Mouse (Mus musculus) MEL (cell line): Measurements from ENCODE around the gene Ifi27l2b.

Experiments
- BHLHE40 ChIP-seq: IDR thresholded peaks from 2 replicates; pipeline ENCODE4 v1.6.1; 2012; ENCODE audit warnings: low read depth, mild to moderate bottlenecking, inconsistent platforms, low read length, improper control_type of control experiment, borderline replicate concordance
- CTCF ChIP-seq, 3 experiments: IDR thresholded peaks in 2 of 3; conservative IDR thresholded peaks in 1 of 3; 2 replicates each; pipeline ENCODE4 v1.5.1; 2011 to 2012; ENCODE audit warnings: low read length in 3 of 3, low read depth in 2 of 3, mild to moderate bottlenecking in 2 of 3, improper control_type of control experiment in 1 of 3, inconsistent platforms in 1 of 3, mixed read lengths in 1 of 3, moderate library complexity in 1 of 3; ENCODE audit not compliant: control insufficient read depth in 1 of 3, insufficient read depth in 1 of 3, poor library complexity in 1 of 3, severe bottlenecking in 1 of 3
- POLR2A ChIP-seq, 2 experiments: IDR thresholded peaks; 2 replicates each; pipeline ENCODE4 v1.6.1; 2011 to 2012; ENCODE audit warnings: low read length in 2 of 2, mild to moderate bottlenecking in 2 of 2, control low read depth in 1 of 2, improper control_type of control experiment in 1 of 2, low read depth in 1 of 2, moderate library complexity in 1 of 2; ENCODE audit not compliant: control insufficient read depth in 1 of 2, insufficient read depth in 1 of 2, poor library complexity in 1 of 2
- TCF12 ChIP-seq: IDR thresholded peaks from 2 replicates; pipeline ENCODE4 v1.6.1; 2014; ENCODE audit warnings: low read depth, mild to moderate bottlenecking, inconsistent platforms, low read length, improper control_type of control experiment, moderate library complexity

- no peak for TF ChIP-seq POLR2A (IDR thresholded peaks at IDR 0.05; ENCODE audit: control insufficient read depth in 1 of 2, insufficient read depth in 1 of 2, low read depth in 1 of 2, low read length in 2 of 2, poor library complexity in 1 of 2)
- no peak for TF ChIP-seq BHLHE40
- TF ChIP-seq TCF12, result no peak
- TF ChIP-seq CTCF (IDR thresholded peaks at IDR 0.05 in 2 of 3, conservative IDR thresholded peaks at IDR 0.05 in 1 of 3; ENCODE audit: control insufficient read depth in 1 of 3, insufficient read depth in 1 of 3, low read depth in 2 of 3, low read length in 3 of 3, poor library complexity in 1 of 3, severe bottlenecking in 1 of 3), result no peak
These were observed 20.5 kb upstream of the Ifi27l2b start for GRCm38 (mm10) chr12:103477461-103478015.
